Mouse (Mus musculus) cortical plate, adult 2 months (tissue): ENCODE results near the gene Adgre5.

ENCODE experiments used
- CTCF ChIP-seq: fragments of 200-500 bp; IDR thresholded peaks from 2 replicates; pipeline ENCODE4 v1.5.1; 2011; ENCODE audit warnings: mild to moderate bottlenecking, control low read depth, low read length; ENCODE audit not compliant: insufficient read depth; ENCODE audit errors: extremely low read depth
- POLR2A ChIP-seq: fragments of 200-500 bp; IDR thresholded peaks from 2 replicates; pipeline ENCODE4 v1.6.1; 2011; ENCODE audit warnings: mild to moderate bottlenecking, low read length, control low read depth; ENCODE audit not compliant: insufficient read depth; ENCODE audit errors: extremely low read depth

DNA sequence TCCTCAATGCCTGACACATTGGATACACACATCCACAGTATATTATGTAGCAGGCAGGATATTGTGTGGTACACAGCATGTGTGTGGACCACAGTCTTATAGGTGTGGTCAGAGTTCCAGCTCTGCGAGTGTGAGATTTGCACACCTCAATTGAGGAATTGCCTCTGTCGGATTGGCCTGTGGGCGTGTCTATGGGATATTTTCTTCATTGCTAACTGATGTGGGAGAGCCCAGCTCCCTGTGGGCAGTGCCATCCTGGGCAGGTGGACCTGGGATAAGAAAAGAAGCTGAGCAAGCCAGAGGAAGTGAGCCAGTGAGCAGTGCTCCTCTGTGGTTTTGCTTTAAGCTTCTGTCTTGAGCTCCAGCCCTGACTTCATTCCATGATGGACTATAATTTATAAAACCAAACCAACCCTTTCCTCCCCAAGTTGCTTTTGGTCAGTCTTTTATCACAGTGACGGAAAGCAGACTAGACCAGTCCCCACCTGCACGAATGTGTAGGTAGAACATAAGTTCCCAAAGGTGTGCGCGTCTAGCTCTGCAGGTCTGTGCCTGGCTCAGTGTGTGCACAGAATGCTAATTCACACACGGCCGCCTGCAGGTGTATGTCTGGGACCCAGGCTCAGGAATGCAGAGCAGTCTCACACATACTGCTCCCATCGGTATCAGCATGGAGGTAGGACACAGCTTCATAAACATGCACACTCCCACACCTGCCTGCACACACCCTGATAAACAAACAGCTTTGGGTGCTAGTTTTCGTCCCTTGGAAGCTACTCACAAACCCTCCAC lies 46.6 kb downstream of the Adgre5 start:
- TF ChIP-seq CTCF (no peak), POLR2A (no peak)
